Mouse (Mus musculus) liver, embryonic 11.5 days (tissue): ENCODE results near the gene Fasn. TPM values are rescaled to one million over a fixed set of nuclear protein-coding genes. Genes with fewer than 3 reads are reported as not detected.
A peak's percentile ranks its signal among the peaks of the same experiment; 100 is the strongest.
"Not testable (repeated sequence)": the region's sequence is repeated elsewhere in the genome, so short reads cannot be mapped to it uniquely, and the experiment has no call there.

ENCODE experiments used
- ATAC-seq: fragments of 200-750 bp; cut with Nextera tagmentation; replicated peaks from 2 replicates; pipeline ENCODE4 v1.8.0; 2017; ENCODE audit warnings: moderate number of reproducible peaks, mild to moderate bottlenecking, moderate TSS enrichment, moderate library complexity; ENCODE audit not compliant: low FRiP score
- DNase-seq: peaks from one replicate; pipeline ENCODE4 v3.0.0-alpha.2; 2017; ENCODE audit warnings: low spot score
- H3K27ac ChIP-seq: fragments of 300-500 bp; sonication (generic); 2 replicates; pipeline ENCODE4 v1.5.1; 2014; ENCODE audit warnings: mild to moderate bottlenecking, low read depth, low read length, control low read depth
- H3K27me3 ChIP-seq: fragments of 300-500 bp; sonication (generic); replicated peaks from 2 replicates; pipeline ENCODE4 v1.6.1; 2014; ENCODE audit warnings: low read length, mixed read lengths; ENCODE audit not compliant: control insufficient read depth, insufficient read depth
- H3K36me3 ChIP-seq: fragments of 300-500 bp; sonication (generic); 2 replicates; pipeline ENCODE4 v1.6.1; 2014; ENCODE audit warnings: mild to moderate bottlenecking, low read length, moderate library complexity, mixed read lengths; ENCODE audit not compliant: control insufficient read depth, insufficient read depth
- H3K4me1 ChIP-seq: fragments of 300-500 bp; sonication (generic); replicated peaks from 2 replicates; pipeline ENCODE4 v1.6.1; 2014; ENCODE audit warnings: low read length, mixed read lengths; ENCODE audit not compliant: control insufficient read depth, insufficient read depth
- H3K4me2 ChIP-seq: fragments of 300-500 bp; sonication (generic); 2 replicates; pipeline ENCODE4 v1.6.1; 2014; ENCODE audit warnings: mild to moderate bottlenecking, control low read depth, moderate library complexity
- H3K4me3 ChIP-seq: fragments of 300-500 bp; sonication (generic); 2 replicates; pipeline ENCODE4 v1.5.1; 2014; ENCODE audit warnings: low read depth, low read length, control low read depth
- H3K9ac ChIP-seq: fragments of 300-500 bp; sonication (generic); 2 replicates; pipeline ENCODE4 v1.6.1; 2014; ENCODE audit warnings: low read depth, low read length, control low read depth
- H3K9me3 ChIP-seq: fragments of 300-500 bp; sonication (generic); 2 replicates; pipeline ENCODE4 v1.6.1; 2016; ENCODE audit warnings: low read length, inconsistent platforms, mixed read lengths; ENCODE audit not compliant: control insufficient read depth
- WGBS: fragments of 180-500 bp; shearing (Covaris S2); extraction: QIAGEN DNeasy Blood & Tissue Kit; methylation state at CpG from one replicate; pipeline ENCODE4 v1.1.7; 2014; 5-methylcytosine and 5-hydroxymethylcytosine counted together
- polyA plus RNA-seq: library from polyadenylated mRNA; unstranded; fragments of >200 nt; fragmentation: Nextera tagmentation; extraction: Ambion mirVana; gene quantifications from 2 replicates; pipeline ENCODE4 v1.2.1, GENCODE M21; 2014

The Fasn gene
- polyA plus RNA-seq, 1 experiment from 2014 or later: 71.3 TPM

DNA sequence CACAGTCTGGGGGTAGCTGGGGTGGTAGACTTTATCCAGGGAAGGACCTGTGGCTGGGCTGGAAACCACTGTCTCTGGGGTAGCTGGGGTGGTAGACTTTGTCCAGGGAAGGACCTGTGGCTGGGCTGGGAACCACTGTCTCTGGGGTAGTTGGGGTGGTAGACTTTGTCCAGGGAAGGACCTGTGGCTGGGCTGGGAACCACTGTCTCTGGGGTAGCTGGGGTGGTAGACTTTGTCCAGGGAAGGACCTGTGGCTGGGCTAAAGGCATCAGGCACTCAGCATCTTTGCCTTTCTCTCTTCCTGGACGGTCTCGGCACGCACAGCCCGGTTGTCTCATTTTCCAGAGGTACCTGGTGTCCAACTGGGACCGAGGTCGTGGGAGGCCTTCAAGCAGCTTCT lies 43.0 kb downstream of the Fasn start:
- H3K4me3 ChIP-seq, DNase-seq, ATAC-seq, H3K9me3 ChIP-seq, H3K36me3 ChIP-seq, H3K27me3 ChIP-seq, H3K9ac ChIP-seq, H3K4me2 ChIP-seq, H3K27ac ChIP-seq: not testable (repeated sequence)
- peaks cover 18% of the 10 kb centered on the region for H3K4me1 ChIP-seq
- 98% methylated on average over 6 of the region's 6 CpGs for WGBS

DNA sequence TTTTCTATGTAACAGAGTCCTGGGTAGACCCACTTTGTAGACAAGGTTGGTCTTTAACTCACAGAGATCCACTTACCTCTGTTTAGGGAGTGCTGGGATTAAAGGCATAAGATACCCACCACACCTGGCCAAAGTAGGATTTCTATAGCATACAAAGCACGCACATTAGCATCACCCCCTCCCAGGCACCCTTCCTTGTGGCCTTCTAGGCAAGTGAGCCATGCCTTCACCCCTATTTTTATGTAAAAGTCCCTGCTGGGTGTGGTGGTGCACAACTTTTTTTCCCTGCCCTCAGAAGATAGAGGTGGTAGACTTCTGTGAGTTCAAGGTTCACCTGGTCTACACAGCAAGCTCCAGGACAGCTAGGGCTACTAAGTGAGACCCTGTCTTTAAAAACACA lies 44.5 kb downstream of the Fasn start:
- Histone ChIP-seq H3K4me2 (no peak overlapping the region), H3K27ac (no peak overlapping the region; the same call in 1 of the 2 replicates), H3K9ac (no peak overlapping the region), H3K36me3 (no peaks in the 10 kb centered on the region), H3K4me3 (no peak overlapping the region), H3K4me1 (peaks cover 5% of the 10 kb centered on the region), H3K9me3 (no peaks in the 10 kb centered on the region), H3K27me3 (no peaks in the 10 kb centered on the region)
- DNase-seq (no peak), ATAC-seq (no peak)
- WGBS: 94% methylated on average over 1 of the region's 1 CpGs

DNA sequence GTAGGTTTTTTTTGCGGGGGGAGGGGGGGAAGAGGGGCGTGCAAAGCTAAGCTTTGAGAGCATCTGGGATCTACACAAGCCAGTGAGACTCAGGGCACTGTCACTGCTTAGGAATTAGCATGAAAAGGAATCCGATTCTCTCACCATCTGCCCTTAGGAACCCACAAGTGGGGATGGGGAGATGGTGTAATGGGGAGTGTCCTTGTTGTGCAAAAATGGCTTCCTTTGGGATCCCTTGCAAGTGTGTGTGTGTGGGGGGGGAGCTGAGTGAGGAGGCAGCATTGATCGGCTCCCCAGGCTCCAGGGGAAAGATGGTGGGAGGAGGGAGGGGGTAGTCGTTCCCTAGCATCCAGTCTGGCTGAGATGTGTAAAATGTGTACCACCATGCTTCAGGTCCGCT lies 47.2 kb downstream of the Fasn start:
- ATAC-seq (no peak), DNase-seq (no peak)
- H3K27ac ChIP-seq: no peak overlapping the region
- H3K9ac ChIP-seq: no peak overlapping the region
- no peaks in the 10 kb centered on the region for H3K36me3 ChIP-seq
- H3K4me2 ChIP-seq: no peak overlapping the region
- H3K27me3 ChIP-seq: no peaks in the 10 kb centered on the region
- 37% methylated on average over 6 of the region's 6 CpGs for WGBS
- H3K9me3 ChIP-seq: no peaks in the 10 kb centered on the region
- no peak overlapping the region for H3K4me3 ChIP-seq
- no peaks in the 10 kb centered on the region for H3K4me1 ChIP-seq

DNA sequence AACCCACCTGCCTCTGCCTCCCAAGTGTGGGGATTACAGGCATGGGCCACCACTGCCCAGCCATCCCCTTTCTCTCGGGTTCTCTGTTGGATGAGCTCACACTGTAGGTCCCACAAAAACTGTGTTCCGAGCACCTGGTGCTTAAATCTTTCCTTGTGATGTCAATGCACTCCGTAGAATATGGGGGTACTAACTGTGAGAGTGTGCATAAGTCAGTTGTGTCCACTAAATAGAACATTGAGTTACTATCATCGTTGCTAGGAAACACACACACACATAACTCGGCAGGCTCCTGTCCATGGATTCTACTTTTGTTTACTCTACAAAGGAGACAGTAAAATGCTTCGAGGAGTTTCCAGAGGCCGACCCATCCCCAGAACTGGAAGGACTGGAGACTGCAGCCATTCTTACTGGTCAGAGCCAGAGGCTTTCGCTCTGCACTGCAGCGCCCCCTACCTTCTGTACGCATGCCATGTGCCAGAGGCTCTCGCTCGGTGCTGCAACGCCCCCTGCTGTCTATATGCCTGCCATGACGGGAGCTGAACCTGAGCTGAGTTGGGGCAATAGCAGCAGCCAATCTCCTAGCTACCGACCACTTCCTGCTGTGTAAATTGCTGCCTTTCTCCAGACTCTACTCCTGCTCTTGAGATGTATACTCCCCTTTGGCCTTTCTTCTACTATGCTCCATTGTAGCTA lies 48.4 kb downstream of the Fasn start:
- no peak overlapping the region for H3K9ac ChIP-seq
- no peaks in the 10 kb centered on the region for H3K36me3 ChIP-seq
- DNase-seq (peak; percentile 87), ATAC-seq (peak; percentile 85)
- H3K4me1 ChIP-seq: no peaks in the 10 kb centered on the region
- no peak overlapping the region for H3K4me2 ChIP-seq
- H3K9me3 ChIP-seq: no peaks in the 10 kb centered on the region
- no peak overlapping the region for H3K4me3 ChIP-seq
- 27% methylated on average over 15 of the region's 15 CpGs for WGBS
- H3K27me3 ChIP-seq: no peaks in the 10 kb centered on the region
- no peak overlapping the region for H3K27ac ChIP-seq

DNA sequence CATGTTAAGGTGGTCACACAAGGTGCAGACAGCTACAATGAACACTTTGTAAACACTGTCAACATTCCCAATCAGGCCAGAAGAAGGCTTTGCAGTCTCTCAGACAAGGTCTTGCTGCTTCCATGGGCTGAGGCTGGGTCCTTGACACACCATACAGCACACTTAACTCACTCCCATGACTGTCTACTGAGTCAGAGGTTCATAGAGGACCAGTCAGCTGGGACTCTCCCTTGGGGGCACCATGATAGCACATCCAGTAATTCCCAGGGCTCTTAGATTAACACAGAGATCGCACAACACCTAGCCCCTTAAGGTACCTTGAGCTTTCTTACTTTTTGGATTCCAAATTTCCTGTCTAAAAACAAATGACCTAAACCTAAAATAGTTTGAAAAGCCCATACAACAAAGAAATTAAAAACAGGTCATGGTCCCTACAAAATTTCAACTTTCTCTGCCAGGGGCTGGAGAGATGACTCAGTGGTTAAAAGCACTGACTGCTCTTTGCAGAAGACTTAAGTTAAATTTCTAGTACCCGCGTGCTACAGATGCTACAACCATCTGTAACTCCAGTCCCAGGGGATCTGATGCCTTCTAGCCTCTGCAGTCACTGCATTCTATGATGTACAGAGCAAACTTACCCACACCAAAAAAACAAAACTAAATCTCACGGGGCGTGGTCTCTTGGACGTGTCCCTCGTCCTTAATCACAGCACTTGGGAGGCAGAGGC lies 50.7 kb downstream of the Fasn start:
- H3K4me3 ChIP-seq: no peak overlapping the region
- no peak overlapping the region for H3K9ac ChIP-seq
- no peaks in the 10 kb centered on the region for H3K27me3 ChIP-seq
- DNase-seq: no peak
- no peak overlapping the region for H3K4me2 ChIP-seq
- WGBS: 84% methylated on average over 7 of the region's 7 CpGs
- H3K27ac ChIP-seq: no peak overlapping the region
- no peak for ATAC-seq
- H3K36me3 ChIP-seq: no peaks in the 10 kb centered on the region
- H3K9me3 ChIP-seq: no peaks in the 10 kb centered on the region
- H3K4me1 ChIP-seq: no peaks in the 10 kb centered on the region

DNA sequence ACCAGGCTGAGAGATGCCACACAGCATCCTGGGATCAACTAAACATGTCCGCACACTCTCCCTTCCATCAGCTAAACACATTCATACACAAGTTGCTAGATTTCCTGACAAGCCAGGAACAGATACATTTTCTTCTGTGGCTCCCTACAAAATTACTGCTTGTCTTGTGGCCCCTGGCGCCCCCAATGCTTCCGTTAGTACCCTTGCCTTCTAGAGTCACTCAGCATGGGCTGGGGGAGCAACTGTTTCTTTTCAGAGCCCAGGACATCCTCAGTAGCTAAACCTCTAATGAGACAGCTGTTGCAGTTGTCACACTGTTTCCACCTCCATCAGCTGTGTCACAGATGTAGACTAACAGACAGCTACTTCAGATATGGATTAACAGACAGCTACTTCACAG lies 51.6 kb downstream of the Fasn start:
- ATAC-seq (no peak), DNase-seq (no peak)
- H3K9me3 ChIP-seq: no peaks in the 10 kb centered on the region
- no peaks in the 10 kb centered on the region for H3K27me3 ChIP-seq
- H3K36me3 ChIP-seq: no peaks in the 10 kb centered on the region
- H3K4me1 ChIP-seq: no peaks in the 10 kb centered on the region
- H3K4me2 ChIP-seq: no peak overlapping the region
- no peak overlapping the region for H3K9ac ChIP-seq
- no peak overlapping the region for H3K27ac ChIP-seq
- no peak overlapping the region for H3K4me3 ChIP-seq
- 80% methylated on average over 3 of the region's 3 CpGs for WGBS

DNA sequence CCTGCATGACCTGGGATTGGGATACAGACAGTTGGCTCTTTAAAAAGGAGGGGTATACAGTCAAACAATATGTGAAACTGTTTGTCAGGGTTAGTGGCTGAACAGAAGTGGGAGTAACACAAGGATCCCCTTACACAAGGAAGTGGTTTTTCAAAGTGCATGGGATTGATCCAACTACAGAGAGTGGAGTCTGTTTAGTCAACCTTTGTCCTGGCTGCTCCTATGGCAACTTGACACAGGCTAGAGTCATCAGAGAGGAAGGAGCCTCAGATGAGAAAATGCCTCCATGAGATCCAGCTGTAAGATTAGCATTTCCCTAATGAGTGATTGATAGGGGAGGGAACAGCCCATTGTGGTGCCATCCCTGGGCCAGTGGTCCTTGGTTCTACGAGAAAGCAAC lies 56.1 kb downstream of the Fasn start:
- Histone ChIP-seq H3K4me1 (no peaks in the 10 kb centered on the region), H3K4me3 (no peak overlapping the region), H3K9me3 (no peaks in the 10 kb centered on the region), H3K27ac (no peak overlapping the region), H3K27me3 (peaks cover 4% of the 10 kb centered on the region; the same call in 1 of the 2 replicates), H3K4me2 (no peak overlapping the region), H3K36me3 (no peaks in the 10 kb centered on the region), H3K9ac (no peak overlapping the region)
- ATAC-seq (no peak), DNase-seq (no peak)
- WGBS: 50% methylated on average over 1 of the region's 1 CpGs

DNA sequence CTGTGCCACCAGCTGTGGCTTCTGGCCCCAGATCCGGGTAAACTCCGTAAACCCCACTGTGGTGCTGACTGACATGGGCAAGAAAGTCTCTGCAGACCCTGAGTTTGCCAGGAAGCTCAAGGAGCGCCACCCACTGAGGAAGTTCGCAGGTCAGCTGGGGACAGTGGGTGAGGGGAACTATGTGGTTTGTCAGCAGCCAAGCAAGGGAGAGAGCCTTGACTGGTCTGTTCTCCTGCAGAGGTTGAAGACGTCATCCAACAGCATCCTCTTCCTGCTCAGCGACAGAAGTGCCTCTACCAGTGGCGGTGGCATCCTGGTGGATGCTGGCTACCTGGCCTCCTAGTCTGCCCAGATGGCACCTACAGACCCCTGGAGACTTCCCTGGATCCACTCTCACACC lies 57.3 kb downstream of the Fasn start:
- not testable (repeated sequence) for H3K9me3 ChIP-seq, ATAC-seq, H3K4me1 ChIP-seq, H3K4me2 ChIP-seq, DNase-seq, H3K9ac ChIP-seq, H3K27ac ChIP-seq, H3K4me3 ChIP-seq, H3K36me3 ChIP-seq
- WGBS: 38% methylated on average over 3 of the region's 7 CpGs
- H3K27me3 ChIP-seq: peaks cover 12% of the 10 kb centered on the region
